Mouse (Mus musculus): Measurements from ENCODE around the gene Lrrc47.

DNA sequence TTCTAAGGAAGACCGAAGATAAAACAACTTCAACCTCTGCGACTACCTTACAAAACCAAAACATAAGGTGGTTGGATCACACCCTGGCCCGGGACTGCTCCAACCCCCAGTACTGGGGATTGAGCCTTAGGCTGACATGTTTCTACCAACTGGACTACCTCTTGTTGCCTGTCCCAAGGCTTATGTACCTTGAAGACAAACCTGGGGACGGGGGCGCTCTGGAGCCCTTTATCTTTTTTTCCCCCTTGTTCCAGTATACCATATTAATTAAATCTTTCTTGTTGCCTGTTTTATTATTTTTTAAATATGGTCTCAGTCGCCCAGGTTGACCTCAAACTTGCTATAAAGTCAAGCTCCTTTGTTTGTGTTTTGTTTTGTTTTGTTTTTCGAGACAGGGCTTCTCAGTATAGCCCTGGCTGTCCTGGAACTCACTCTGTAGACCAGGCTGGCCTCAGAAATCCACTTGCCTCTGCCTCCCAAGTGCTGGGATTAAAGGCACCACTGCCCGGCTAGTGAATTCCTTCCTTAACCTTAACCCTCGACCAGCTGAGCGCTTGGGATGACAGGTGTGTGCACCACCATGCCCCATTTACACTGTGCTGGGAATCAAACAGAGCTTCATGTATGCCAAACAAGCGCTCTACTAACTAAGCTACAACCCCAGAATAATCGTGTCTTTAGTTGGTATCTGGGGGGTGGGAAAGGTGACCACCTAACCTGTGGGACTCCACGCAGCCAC, 455 bp upstream of the Lrrc47 start:
- TF ChIP-seq CTCF (IDR thresholded peaks at IDR 0.05; ENCODE audit: low read depth, low read length): no peak
- TF ChIP-seq POLR2A (IDR thresholded peaks at IDR 0.05; ENCODE audit: extremely low read depth, insufficient read depth, low read length): no peak
